ENCODE assay signal across 14 mouse cellular contexts in genomic region chr2:160804794-160805527, GRCm38 (mm10).
DNase-seq lines count a peak whose midpoint lies in the region; ATAC-seq and TF ChIP-seq lines count a peak whose summit lies in the region.
"Had no signal": no experiment of that assay in that cellular context is flagged by ENCODE, and none has a peak within 500 bp of the region (broad histone marks: within the 10 kb centered on the region; RNA-seq: fewer than 3 reads in every experiment).

No protein-coding gene starts in this region.

- TF ChIP-seq POLR2A in spleen, adult 2 months (IDR thresholded peaks at IDR 0.05; ENCODE audit: low read depth, low read length), result no peak
- no peak for TF ChIP-seq POLR2A in small intestine, adult 2 months (IDR thresholded peaks at IDR 0.05; ENCODE audit: low read depth, low read length)

- no peak for ATAC-seq in kidney, embryonic 15.5 days (replicated peaks; ENCODE audit: low FRiP score)
- ATAC-seq in frontal cortex, adult (ENCODE audit: low TSS enrichment), result no peak
- ATAC-seq: activated CD4-positive, CD25-positive, alpha-beta regulatory T cell, adult 4 months had no signal

- DNase-seq in heart, adult 11 months, result peak; percentile 97
- DNase-seq in heart, embryonic 10.5 days (ENCODE audit: low spot score), result no peak
- DNase-seq in spleen, adult 2 months (ENCODE audit: low read depth in 1 of 2, low spot score in 2 of 2), result no peak
- no peak for DNase-seq in spleen, adult 12 weeks (ENCODE audit: low spot score)
- DNase-seq in spleen, adult 18-20 months, result no peak
- DNase-seq: cerebellum, adult 9-11 months; thymus, postnatal 25 days had no signal

- H3K36me3 ChIP-seq in heart, embryonic 10.5 days, result no peaks in the 10 kb centered on the region
- no peaks in the 10 kb centered on the region for H3K36me3 ChIP-seq in spleen, adult 2 months (ENCODE audit: control insufficient read depth, insufficient read depth, low read length)
- no peaks in the 10 kb centered on the region for H3K36me3 ChIP-seq in kidney, embryonic 15.5 days
- H3K36me3 ChIP-seq in small intestine, adult 2 months (ENCODE audit: control insufficient read depth, insufficient read depth, low read length), result no peaks in the 10 kb centered on the region
- H3K36me3 ChIP-seq: forebrain, embryonic 10.5 days; hindbrain, embryonic 15.5 days; midbrain, embryonic 12.5 days had no signal

- H3K4me3 ChIP-seq in heart, embryonic 10.5 days, result no peak overlapping the region
- no peak overlapping the region for H3K4me3 ChIP-seq in spleen, adult 2 months (ENCODE audit: extremely low read depth, insufficient read depth, insufficient read length)
- H3K4me3 ChIP-seq in kidney, embryonic 15.5 days (replicated peaks), result no peak overlapping the region
- H3K4me3 ChIP-seq in small intestine, adult 2 months (ENCODE audit: low read depth, low read length), result no peak overlapping the region
- H3K4me3 ChIP-seq: forebrain, embryonic 10.5 days; hindbrain, embryonic 15.5 days; midbrain, embryonic 12.5 days had no signal

- WGBS in heart, embryonic 10.5 days, result 62% methylated on average over 4 of the region's 4 CpGs
- 87% methylated on average over 4 of the region's 4 CpGs for WGBS in spleen, adult 2 months
- 28% methylated on average over 4 of the region's 4 CpGs for WGBS in kidney, embryonic 15.5 days
- whole genome bisulfite sequencing in small intestine, adult 2 months, result 81% methylated on average over 4 of the region's 4 CpGs

- H3K9ac ChIP-seq in kidney, embryonic 15.5 days, result no peak overlapping the region
- H3K9ac ChIP-seq: hindbrain, embryonic 15.5 days; midbrain, embryonic 12.5 days had no signal

- peaks cover 20% of the 10 kb centered on the region for H3K4me1 ChIP-seq in heart, embryonic 10.5 days
- no peaks in the 10 kb centered on the region for H3K4me1 ChIP-seq in spleen, adult 2 months (ENCODE audit: control insufficient read depth, insufficient read depth, insufficient read length)
- H3K4me1 ChIP-seq in kidney, embryonic 15.5 days, result peaks cover 16% of the 10 kb centered on the region
- no peaks in the 10 kb centered on the region; the same call in 1 of the 2 replicates for H3K4me1 ChIP-seq in small intestine, adult 2 months (ENCODE audit: control insufficient read depth, insufficient read depth, insufficient read length, low read length)
- H3K4me1 ChIP-seq: forebrain, embryonic 10.5 days; midbrain, embryonic 12.5 days had no signal

- H3K9me3 ChIP-seq in heart, embryonic 10.5 days, result no peaks in the 10 kb centered on the region
- H3K9me3 ChIP-seq in kidney, embryonic 15.5 days (replicated peaks), result no peaks in the 10 kb centered on the region
- H3K9me3 ChIP-seq: forebrain, embryonic 10.5 days; hindbrain, embryonic 15.5 days; midbrain, embryonic 12.5 days had no signal

- no peak overlapping the region for H3K4me2 ChIP-seq in kidney, embryonic 15.5 days
- H3K4me2 ChIP-seq: hindbrain, embryonic 15.5 days; midbrain, embryonic 12.5 days had no signal

- H3K27ac ChIP-seq in heart, embryonic 10.5 days, result no peak overlapping the region
- peak overlapping the region; percentile 18; the same call in 1 of the 2 replicates for H3K27ac ChIP-seq in spleen, adult 2 months (ENCODE audit: insufficient read depth, low read length)
- peak overlapping the region; percentile 49 for H3K27ac ChIP-seq in kidney, embryonic 15.5 days
- peak overlapping the region; percentile 27; the same call in 1 of the 2 replicates for H3K27ac ChIP-seq in small intestine, adult 2 months (ENCODE audit: insufficient read depth, low read depth, low read length)
- H3K27ac ChIP-seq: forebrain, embryonic 10.5 days; hindbrain, embryonic 15.5 days; midbrain, embryonic 12.5 days had no signal

- no peak for TF ChIP-seq CTCF in spleen, adult 2 months (IDR thresholded peaks at IDR 0.05; ENCODE audit: extremely low read depth, insufficient read depth, insufficient read length, insufficient replicate concordance)
- TF ChIP-seq CTCF in small intestine, adult 2 months (IDR thresholded peaks at IDR 0.05; ENCODE audit: extremely low read depth, insufficient read length, insufficient replicate concordance, low read depth, low read length), result no peak

- no peaks in the 10 kb centered on the region for H3K27me3 ChIP-seq in heart, embryonic 10.5 days (ENCODE audit: insufficient read depth, poor library complexity, severe bottlenecking)
- no peaks in the 10 kb centered on the region for H3K27me3 ChIP-seq in spleen, adult 2 months (ENCODE audit: control insufficient read depth, insufficient read depth, low read length)
- no peaks in the 10 kb centered on the region for H3K27me3 ChIP-seq in kidney, embryonic 15.5 days
- H3K27me3 ChIP-seq in small intestine, adult 2 months (ENCODE audit: control insufficient read depth, insufficient read depth, low read length), result no peaks in the 10 kb centered on the region
- H3K27me3 ChIP-seq: hindbrain, embryonic 15.5 days; midbrain, embryonic 12.5 days had no signal
